Mouse (Mus musculus) cerebellum, adult 2 months (tissue): ENCODE results near the gene Ifna2. TPM values are rescaled to one million over a fixed set of nuclear protein-coding genes. Genes with fewer than 3 reads are reported as not detected.
A peak's percentile ranks its signal among the peaks of the same experiment; 100 is the strongest.

Source experiments
- DNase-seq, 2 experiments: peaks; one replicate each; pipeline ENCODE4 v3.0.0; 2021
- H3K27ac ChIP-seq: fragments of 200-500 bp; 2 replicates; pipeline ENCODE4 v1.5.1; 2012; ENCODE audit warnings: low read length, control low read depth, inconsistent platforms; ENCODE audit not compliant: insufficient read depth
- H3K27me3 ChIP-seq: fragments of 200-500 bp; 2 replicates; pipeline ENCODE4 v1.6.1; 2012; ENCODE audit warnings: inconsistent platforms, mild to moderate bottlenecking, low read length, moderate library complexity; ENCODE audit not compliant: control insufficient read depth, insufficient read depth
- H3K4me1 ChIP-seq: fragments of 200-500 bp; 2 replicates; pipeline ENCODE4 v1.6.1; 2011; ENCODE audit warnings: low read length; ENCODE audit not compliant: control insufficient read depth, insufficient read depth
- H3K4me3 ChIP-seq: fragments of 200-500 bp; replicated peaks from 2 replicates; pipeline ENCODE3; 2011; ENCODE audit warnings: mild to moderate bottlenecking, low read depth, low read length, control low read depth; ENCODE audit not compliant: insufficient read depth
- CTCF ChIP-seq: fragments of 200-500 bp; IDR thresholded peaks from 2 replicates; pipeline ENCODE4 v1.5.1; 2011; ENCODE audit warnings: low read depth, mild to moderate bottlenecking, control low read depth, low read length, moderate library complexity, borderline replicate concordance; ENCODE audit not compliant: insufficient read depth
- POLR2A ChIP-seq: fragments of 200-500 bp; IDR thresholded peaks from 2 replicates; pipeline ENCODE4 v1.6.1; 2011; ENCODE audit warnings: low read length, control low read depth, borderline replicate concordance; ENCODE audit not compliant: insufficient read depth
- WGBS: fragments of 180-500 bp; shearing (Covaris S2); methylation state at CpG from one replicate; pipeline ENCODE4 v1.1.7; 2018; 5-methylcytosine and 5-hydroxymethylcytosine counted together
- polyA plus RNA-seq: library from polyadenylated mRNA; depleted of rRNA; stranded (reverse); fragments of >200 nt; gene quantifications from 2 replicates; pipeline ENCODE4 v1.2.3, GENCODE M21; 2012; rRNA removed

Ifna2 gene
- polyA plus RNA-seq, 1 experiment: not detected

DNA sequence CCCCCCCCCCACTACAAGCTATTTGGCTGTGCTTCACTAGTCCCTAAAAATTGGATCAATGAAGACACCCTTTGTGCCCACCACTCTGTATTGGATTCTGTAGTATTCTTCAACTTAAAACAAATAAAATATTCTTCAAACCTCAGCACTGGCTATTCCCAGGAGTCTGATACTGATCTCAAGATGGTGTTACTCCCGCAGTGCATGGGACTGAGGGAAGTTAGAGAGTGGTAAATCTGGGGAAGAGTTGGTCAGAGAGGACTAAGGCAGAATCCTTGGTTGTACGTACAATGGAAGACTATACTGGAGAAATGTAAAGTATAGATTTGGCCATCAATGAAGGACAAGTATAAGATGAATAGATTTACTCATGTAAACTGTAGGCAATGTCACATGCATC lies 41.2 kb downstream of the Ifna2 start:
- H3K27me3 ChIP-seq: no peaks in the 10 kb centered on the region
- WGBS: 20% methylated on average over 2 of the region's 2 CpGs
- no peak for TF ChIP-seq CTCF
- no peak for TF ChIP-seq POLR2A
- no peak overlapping the region for H3K27ac ChIP-seq
- H3K4me1 ChIP-seq: no peaks in the 10 kb centered on the region
- DNase-seq: no peak
- H3K4me3 ChIP-seq: no peak overlapping the region

- H3K27me3 ChIP-seq: no peaks in the 10 kb centered on the region
- 3% methylated on average over 11 of the region's 11 CpGs for WGBS
- no peaks in the 10 kb centered on the region for H3K4me1 ChIP-seq
- H3K4me3 ChIP-seq: peak overlapping the region; percentile 97
- no peak overlapping the region for H3K27ac ChIP-seq
- DNase-seq: peak; percentile 82 to 93
- TF ChIP-seq CTCF (peak; percentile 93), POLR2A (no peak)
Observed at GRCm38 (mm10) chr4:88641077-88641831, 42.5 kb downstream of the Ifna2 start.

GRCm38 (mm10) chr4:88640704-88641076 lies 43.0 kb downstream of the Ifna2 start:
- DNase-seq: no peak
- WGBS: 27% methylated on average over 8 of the region's 8 CpGs
- Histone ChIP-seq H3K27me3 (no peaks in the 10 kb centered on the region), H3K4me3 (peak overlapping the region; percentile 97), H3K27ac (no peak overlapping the region), H3K4me1 (no peaks in the 10 kb centered on the region)
- TF ChIP-seq POLR2A: no peak

GRCm38 (mm10) chr4:88634311-88634710 lies 49.4 kb downstream of the Ifna2 start, which contains the start of gene C87499:
C87499 (minus strand) TSS chr4:88634411.
- Histone ChIP-seq H3K4me1 (no peaks in the 10 kb centered on the region), H3K27me3 (no peaks in the 10 kb centered on the region), H3K4me3 (no peak within 1 kb of the TSS), H3K27ac (no peak within 1 kb of the TSS)
- TF ChIP-seq CTCF (no peak), POLR2A (no peak)
- no peak for DNase-seq
- 87% methylated on average over 4 of the region's 4 CpGs for WGBS

Other genes starting within 250 kb of the Ifna2 start
- 0.54 and 0.76 TPM in 2 replicates for gene Hacd4, start 245.0 kb downstream of the Ifna2 start, polyA plus RNA-seq
- not detected in 2 replicates for gene Ifnb1, start 161.1 kb downstream of the Ifna2 start, polyA plus RNA-seq
- gene Ifna15, start 125.7 kb downstream of the Ifna2 start, polyA plus RNA-seq: not detected in 2 replicates
- gene Ifna14, start 112.1 kb downstream of the Ifna2 start, polyA plus RNA-seq: not detected in 2 replicates
- not detected in 2 replicates for gene Ifna9, start 91.5 kb downstream of the Ifna2 start, polyA plus RNA-seq
- not detected in 2 replicates for gene Ifna12, start 80.5 kb downstream of the Ifna2 start, polyA plus RNA-seq
- not detected in 2 replicates for gene C87499, start 49.5 kb downstream of the Ifna2 start, polyA plus RNA-seq
- not detected in 2 replicates for gene Ifna13, start 39.5 kb downstream of the Ifna2 start, polyA plus RNA-seq
- not detected in 2 replicates for gene Ifna16, start 7.0 kb downstream of the Ifna2 start, polyA plus RNA-seq
- not detected in 2 replicates for gene Ifnab, start 7.4 kb upstream of the Ifna2 start, polyA plus RNA-seq
- 0.59 and 1.2 TPM in 2 replicates for gene Gm26566, start 37.9 kb upstream of the Ifna2 start, polyA plus RNA-seq
- gene Klhl9, start 38.6 kb upstream of the Ifna2 start, polyA plus RNA-seq: 43.6 and 44.7 TPM in 2 replicates
- gene Gm13271, start 71.0 kb upstream of the Ifna2 start, polyA plus RNA-seq: not detected in 2 replicates
- gene Gm13283, start 76.2 kb upstream of the Ifna2 start, polyA plus RNA-seq: not detected in 2 replicates
- not detected in 2 replicates for gene Gm13290, start 89.9 kb upstream of the Ifna2 start, polyA plus RNA-seq
- not detected in 2 replicates for gene Gm13289, start 93.0 kb upstream of the Ifna2 start, polyA plus RNA-seq
- gene Gm13272, start 95.9 kb upstream of the Ifna2 start, polyA plus RNA-seq: not detected in 2 replicates
- not detected in 2 replicates for gene Ifnz, start 98.2 kb upstream of the Ifna2 start, polyA plus RNA-seq
- not detected in 2 replicates for gene Gm13276, start 101.8 kb upstream of the Ifna2 start, polyA plus RNA-seq
- gene Gm13277, start 104.7 kb upstream of the Ifna2 start, polyA plus RNA-seq: not detected in 2 replicates
- gene Gm13278, start 107.6 kb upstream of the Ifna2 start, polyA plus RNA-seq: not detected in 2 replicates
- not detected in 2 replicates for gene Gm13275, start 110.6 kb upstream of the Ifna2 start, polyA plus RNA-seq
- not detected in 2 replicates for gene Gm13279, start 113.5 kb upstream of the Ifna2 start, polyA plus RNA-seq
- not detected in 2 replicates for gene Gm13285, start 115.8 kb upstream of the Ifna2 start, polyA plus RNA-seq
- not detected in 2 replicates for gene Gm13287, start 119.3 kb upstream of the Ifna2 start, polyA plus RNA-seq
- gene Gm13288, start 121.6 kb upstream of the Ifna2 start, polyA plus RNA-seq: not detected in 2 replicates
- not detected in 2 replicates for gene Ifna7, start 132.3 kb upstream of the Ifna2 start, polyA plus RNA-seq
- not detected in 2 replicates for gene Ifna11, start 136.0 kb upstream of the Ifna2 start, polyA plus RNA-seq
- gene Ifna6, start 143.5 kb upstream of the Ifna2 start, polyA plus RNA-seq: not detected in 2 replicates
- not detected in 2 replicates for gene Ifna5, start 151.6 kb upstream of the Ifna2 start, polyA plus RNA-seq
- gene Ifna4, start 157.9 kb upstream of the Ifna2 start, polyA plus RNA-seq: not detected in 2 replicates
- gene Ifna1, start 166.2 kb upstream of the Ifna2 start, polyA plus RNA-seq: not detected in 2 replicates
- not detected in 2 replicates for gene Ifne, start 196.3 kb upstream of the Ifna2 start, polyA plus RNA-seq